Mouse (Mus musculus) embryonic fibroblast, embryonic 13.5 days (primary cell): ENCODE results near the gene Tmem136.

Experiments used
- CTCF ChIP-seq: IDR thresholded peaks from 2 replicates; pipeline ENCODE4 v1.5.1; 2011; ENCODE audit warnings: mild to moderate bottlenecking, control low read depth, low read length, moderate library complexity, borderline replicate concordance; ENCODE audit not compliant: insufficient read depth
- POLR2A ChIP-seq: IDR thresholded peaks from 2 replicates; pipeline ENCODE4 v1.6.1; 2011; ENCODE audit warnings: low read depth, mild to moderate bottlenecking, control low read depth, low read length, moderate library complexity

GRCm38 (mm10) chr9:43098922-43099321 is 17.4 kb downstream of the Tmem136 start:
- TF ChIP-seq CTCF (no peak), POLR2A (no peak)
